Mouse (Mus musculus) lung, postnatal 0 days (tissue): ENCODE measurements around the gene Tomt.

Experiments
- CTCF ChIP-seq: IDR thresholded peaks from 2 replicates; pipeline ENCODE4 v1.5.1; 2016; ENCODE audit warnings: antibody characterized with exemption, mild to moderate bottlenecking
- EP300 ChIP-seq: IDR thresholded peaks from 2 replicates; pipeline ENCODE4 v1.6.1; 2016; ENCODE audit warnings: antibody characterized with exemption, mild to moderate bottlenecking, control low read depth

GRCm38 (mm10) chr7:101938348-101938747 lies 32.2 kb upstream of the Tomt start:
- TF ChIP-seq CTCF (no peak), EP300 (no peak)
